Mouse (Mus musculus) hindbrain, embryonic 15.5 days (tissue): Measurements from ENCODE around the gene Bola1. TPM values are rescaled to one million over a fixed set of nuclear protein-coding genes. Genes with fewer than 3 reads are reported as not detected.
"Not testable (repeated sequence)": the region's sequence is repeated elsewhere in the genome, so short reads cannot be mapped to it uniquely, and the experiment has no call there.

Experiments
- ATAC-seq: fragments of 200-750 bp; cut with Nextera tagmentation; 2 replicates; pipeline ENCODE4 v1.8.0; 2017; ENCODE audit warnings: low read depth, moderate number of reproducible peaks, moderate TSS enrichment; ENCODE audit not compliant: low FRiP score
- H3K27ac ChIP-seq: fragments of 300-500 bp; sonication (generic); replicated peaks from 2 replicates; pipeline ENCODE4 v1.5.1; 2015; ENCODE audit warnings: mild to moderate bottlenecking, inconsistent platforms
- H3K27me3 ChIP-seq: fragments of 300-500 bp; sonication (generic); 2 replicates; pipeline ENCODE4 v1.6.1; 2015; ENCODE audit warnings: control low read depth, inconsistent platforms
- H3K36me3 ChIP-seq: fragments of 300-500 bp; sonication (generic); 2 replicates; pipeline ENCODE4 v1.6.1; 2015; ENCODE audit warnings: control low read depth, inconsistent platforms
- H3K4me1 ChIP-seq: fragments of 300-500 bp; sonication (generic); replicated peaks from 2 replicates; pipeline ENCODE4 v1.6.1; 2015; ENCODE audit warnings: control low read depth, inconsistent platforms
- H3K4me2 ChIP-seq: fragments of 300-500 bp; sonication (generic); 2 replicates; pipeline ENCODE4 v1.6.1; 2015; ENCODE audit warnings: moderate library complexity, mild to moderate bottlenecking, inconsistent platforms
- H3K4me3 ChIP-seq: fragments of 300-500 bp; sonication (generic); 2 replicates; pipeline ENCODE4 v1.5.1; 2015; ENCODE audit warnings: mild to moderate bottlenecking, inconsistent platforms
- H3K9ac ChIP-seq: fragments of 300-500 bp; sonication (generic); 2 replicates; pipeline ENCODE4 v1.6.1; 2015; ENCODE audit warnings: inconsistent platforms
- H3K9me3 ChIP-seq: fragments of 300-500 bp; sonication (generic); 2 replicates; pipeline ENCODE4 v1.6.1; 2016; ENCODE audit warnings: control low read depth, inconsistent platforms
- WGBS: fragments of 180-500 bp; shearing (Covaris S2); methylation state at CpG from one replicate; pipeline ENCODE4 v1.1.7; 2015; 5-methylcytosine and 5-hydroxymethylcytosine counted together
- polyA plus RNA-seq: library from polyadenylated mRNA; unstranded; fragments of >200 nt; fragmentation: Nextera tagmentation; extraction: Ambion mirVana; gene quantifications from 2 replicates; pipeline ENCODE4 v1.2.1, GENCODE M21; 2015

Gene Bola1
- polyA plus RNA-seq, 1 experiment from 2014 or later, result 56.3 TPM

- 93% methylated on average over 5 of the region's 5 CpGs for WGBS
- no peak overlapping the region for H3K4me2 ChIP-seq
- ATAC-seq, result no peak
- no peaks in the 10 kb centered on the region for H3K36me3 ChIP-seq
- no peaks in the 10 kb centered on the region for H3K9me3 ChIP-seq
- no peak overlapping the region for H3K9ac ChIP-seq
- no peaks in the 10 kb centered on the region for H3K27me3 ChIP-seq
- no peak overlapping the region for H3K27ac ChIP-seq
- peaks cover 25% of the 10 kb centered on the region for H3K4me1 ChIP-seq
- H3K4me3 ChIP-seq, result no peak overlapping the region
Measured at GRCm38 (mm10) chr3:96260220-96260619, 40.7 kb upstream of the Bola1 start.

DNA sequence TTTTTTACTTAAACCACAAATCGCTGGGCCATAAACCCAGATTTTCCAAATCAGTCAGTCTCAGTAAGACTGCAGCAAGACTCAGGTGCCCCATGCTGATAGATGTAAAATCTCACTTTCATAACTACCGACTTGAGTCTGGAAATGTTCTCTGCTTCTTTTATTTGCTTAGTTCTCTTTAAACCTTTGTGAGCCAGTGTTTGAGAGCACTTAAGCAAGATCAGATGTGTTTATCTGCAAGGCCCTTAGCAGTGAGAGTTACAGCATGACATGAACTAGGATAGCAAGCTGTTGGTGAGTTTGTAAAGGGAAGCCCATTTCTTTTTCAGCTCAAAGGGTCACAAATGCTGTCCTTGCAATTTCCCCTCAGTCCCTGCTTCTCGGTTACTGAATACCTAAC lies 37.7 kb upstream of the Bola1 start:
- no peak overlapping the region for H3K4me2 ChIP-seq
- 86% methylated on average over 3 of the region's 3 CpGs for WGBS

GRCm38 (mm10) chr3:96255926-96256593 lies 36.6 kb upstream of the Bola1 start:
- no peaks in the 10 kb centered on the region for H3K9me3 ChIP-seq
- no peak for ATAC-seq
- H3K4me1 ChIP-seq, result peaks cover 2% of the 10 kb centered on the region; the same call in 1 of the 2 replicates
- H3K4me3 ChIP-seq, result no peak overlapping the region
- no peak overlapping the region for H3K4me2 ChIP-seq
- no peaks in the 10 kb centered on the region for H3K27me3 ChIP-seq
- no peaks in the 10 kb centered on the region for H3K36me3 ChIP-seq
- H3K27ac ChIP-seq, result no peak overlapping the region
- 87% methylated on average over 5 of the region's 5 CpGs for WGBS
- no peak overlapping the region for H3K9ac ChIP-seq

More for the DNA sequence above, 37.7 kb upstream of the Bola1 start:
- Histone ChIP-seq H3K9me3 (no peaks in the 10 kb centered on the region), H3K27ac (no peak overlapping the region), H3K4me3 (no peak overlapping the region), H3K9ac (no peak overlapping the region), H3K27me3 (no peaks in the 10 kb centered on the region), H3K4me1 (peaks cover 12% of the 10 kb centered on the region), H3K36me3 (no peaks in the 10 kb centered on the region)
- no peak for ATAC-seq

GRCm38 (mm10) chr3:96254683-96255355 lies 35.3 kb upstream of the Bola1 start:
- H3K4me2 ChIP-seq, result no peak overlapping the region
- WGBS, result 51% methylated on average over 10 of the region's 10 CpGs

GRCm38 (mm10) chr3:96251787-96252186 lies 32.3 kb upstream of the Bola1 start:
- no peak for ATAC-seq
- Histone ChIP-seq H3K27ac (no peak overlapping the region), H3K4me2 (no peak overlapping the region), H3K27me3 (no peaks in the 10 kb centered on the region), H3K9me3 (no peaks in the 10 kb centered on the region), H3K9ac (no peak overlapping the region), H3K4me3 (no peak overlapping the region), H3K4me1 (peaks cover 8% of the 10 kb centered on the region), H3K36me3 (no peaks in the 10 kb centered on the region)
- 91% methylated on average over 3 of the region's 3 CpGs for WGBS

More at GRCm38 (mm10) chr3:96254683-96255355, 35.3 kb upstream of the Bola1 start:
- Histone ChIP-seq H3K4me3 (no peak overlapping the region), H3K9ac (no peak overlapping the region), H3K27me3 (no peaks in the 10 kb centered on the region), H3K27ac (no peak overlapping the region), H3K36me3 (no peaks in the 10 kb centered on the region), H3K9me3 (no peaks in the 10 kb centered on the region), H3K4me1 (no peaks in the 10 kb centered on the region)
- ATAC-seq, result peak; percentile 30; the same call in 1 of the 2 replicates

GRCm38 (mm10) chr3:96250890-96251289 lies 31.4 kb upstream of the Bola1 start:
- Histone ChIP-seq H3K36me3 (no peaks in the 10 kb centered on the region), H3K4me2 (no peak overlapping the region), H3K27me3 (no peaks in the 10 kb centered on the region), H3K4me3 (no peak overlapping the region), H3K9me3 (no peaks in the 10 kb centered on the region), H3K4me1 (peaks cover 8% of the 10 kb centered on the region), H3K9ac (no peak overlapping the region), H3K27ac (no peak overlapping the region)
- WGBS, result 82% methylated on average over 3 of the region's 3 CpGs
- no peak for ATAC-seq

DNA sequence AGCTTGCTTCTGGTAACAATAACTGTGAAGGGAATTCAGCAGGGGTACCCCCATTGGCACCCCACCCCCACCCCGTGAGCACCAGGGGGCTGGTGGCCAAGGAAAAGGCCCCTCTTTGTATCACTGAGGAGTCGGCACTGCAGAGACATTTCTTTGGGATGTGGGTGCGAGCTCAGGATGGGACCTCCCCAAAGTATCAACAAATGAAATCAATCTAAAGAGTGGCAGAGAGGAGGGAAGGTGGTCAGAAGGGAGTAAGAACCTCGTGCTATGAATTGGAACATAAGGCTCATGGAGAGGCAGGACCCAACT lies 29.5 kb upstream of the Bola1 start:
- H3K27me3 ChIP-seq, result no peaks in the 10 kb centered on the region

GRCm38 (mm10) chr3:96248141-96249033 lies 28.9 kb upstream of the Bola1 start:
- WGBS, result 55% methylated on average over 6 of the region's 6 CpGs
- Histone ChIP-seq H3K27ac (no peak overlapping the region), H3K36me3 (no peaks in the 10 kb centered on the region), H3K9me3 (no peaks in the 10 kb centered on the region), H3K9ac (no peak overlapping the region), H3K27me3 (no peaks in the 10 kb centered on the region), H3K4me2 (peak overlapping the region; percentile 49), H3K4me3 (no peak overlapping the region), H3K4me1 (peaks cover 18% of the 10 kb centered on the region)
- no peak for ATAC-seq

More for the DNA sequence above, 29.5 kb upstream of the Bola1 start:
- Histone ChIP-seq H3K36me3 (no peaks in the 10 kb centered on the region), H3K9me3 (no peaks in the 10 kb centered on the region), H3K27ac (no peak overlapping the region), H3K4me1 (peaks cover 18% of the 10 kb centered on the region), H3K9ac (no peak overlapping the region), H3K4me2 (no peak overlapping the region), H3K4me3 (no peak overlapping the region)
- ATAC-seq, result no peak
- 57% methylated on average over 4 of the region's 4 CpGs for WGBS

DNA sequence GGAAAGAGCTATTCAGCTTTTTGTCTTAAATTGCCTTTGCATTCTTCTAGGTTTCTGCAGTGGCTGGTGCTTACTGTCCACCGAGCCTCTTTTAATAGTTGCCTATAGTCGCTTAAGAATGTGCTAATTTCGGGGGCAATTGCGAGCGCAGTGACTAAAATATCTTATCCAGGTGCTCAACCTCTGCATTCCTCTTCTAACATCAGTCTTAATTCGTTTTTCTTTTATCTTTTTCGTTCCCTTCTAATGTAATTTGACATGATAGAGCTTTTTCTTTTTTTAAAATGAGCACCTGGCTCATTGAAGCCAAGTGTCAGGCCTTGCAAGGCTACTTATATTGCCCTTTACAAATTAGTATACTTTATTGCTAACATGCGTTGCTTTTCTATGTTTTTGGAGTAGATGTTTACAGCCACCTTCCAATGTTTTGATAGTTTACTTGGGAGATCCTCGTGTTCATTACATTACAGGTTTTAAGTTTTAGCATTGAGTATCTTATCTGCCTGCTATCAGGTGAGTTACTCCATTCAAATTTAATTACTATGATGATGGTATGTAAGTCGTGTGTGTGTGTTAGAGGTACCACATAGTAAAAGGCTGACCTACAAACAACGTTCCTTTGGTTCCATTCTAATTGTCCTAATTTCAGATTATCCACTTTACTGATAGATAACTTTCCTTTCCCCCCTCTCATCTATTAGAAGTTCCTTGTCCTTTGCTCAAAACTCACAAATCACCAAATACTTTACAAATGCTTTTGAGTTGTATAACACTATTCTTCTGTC lies 28.0 kb upstream of the Bola1 start:
- no peak overlapping the region for H3K27ac ChIP-seq
- peak overlapping the region; percentile 49 for H3K4me2 ChIP-seq
- H3K9me3 ChIP-seq, result no peaks in the 10 kb centered on the region
- H3K4me1 ChIP-seq, result peaks cover 18% of the 10 kb centered on the region
- ATAC-seq, result no peak
- peak overlapping the region; percentile 33; the same call in 1 of the 2 replicates for H3K9ac ChIP-seq
- peak overlapping the region; percentile 29 for H3K4me3 ChIP-seq
- WGBS, result 6% methylated on average over 11 of the region's 11 CpGs
- H3K36me3 ChIP-seq, result no peaks in the 10 kb centered on the region
- no peaks in the 10 kb centered on the region for H3K27me3 ChIP-seq

- not testable (repeated sequence) for H3K9me3 ChIP-seq, H3K36me3 ChIP-seq, H3K27me3 ChIP-seq
- Histone ChIP-seq H3K4me2 (peak within 1 kb of the TSS; percentile 49), H3K27ac (peak within 1 kb of the TSS; percentile 70; the same call in 1 of the 2 replicates), H3K4me3 (peak within 1 kb of the TSS; percentile 34), H3K9ac (peak within 1 kb of the TSS; percentile 33; the same call in 1 of the 2 replicates), H3K4me1 (peaks cover 18% of the 10 kb centered on the region)
- WGBS, result 0% methylated on average over 1 of the region's 47 CpGs
- peak; percentile 91 for ATAC-seq
Measured at GRCm38 (mm10) chr3:96246427-96246856, 26.9 kb upstream of the Bola1 start, which contains the start of gene Hist2h3c1. Hist2h3c1 (plus strand) TSS chr3:96246685.

DNA sequence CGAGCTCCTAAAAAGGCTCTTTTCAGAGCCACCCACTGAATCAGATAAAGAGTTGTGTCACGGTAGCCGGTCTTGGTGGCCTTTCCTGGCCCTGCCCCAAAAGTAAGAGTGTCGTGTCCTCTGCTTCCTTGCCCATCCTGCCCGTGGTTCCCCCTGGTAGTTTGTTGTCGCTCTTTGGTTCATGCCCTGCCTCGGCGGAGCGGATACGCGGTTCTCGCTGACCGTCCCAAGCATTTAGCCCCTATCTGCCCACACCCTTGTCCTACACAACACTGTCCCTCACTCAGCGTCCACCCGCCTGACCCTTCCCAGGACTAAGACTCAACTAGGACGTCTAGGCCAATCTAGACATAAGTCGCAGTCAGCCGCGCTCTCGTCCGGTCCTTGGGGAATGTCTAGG lies 26.5 kb upstream of the Bola1 start:
- Histone ChIP-seq H3K4me3 (peak overlapping the region; percentile 34), H3K4me1 (peaks cover 20% of the 10 kb centered on the region), H3K4me2 (peak overlapping the region; percentile 48), H3K27ac (peak overlapping the region; percentile 70; the same call in 1 of the 2 replicates)
- not testable (repeated sequence) for H3K9me3 ChIP-seq, ATAC-seq, H3K27me3 ChIP-seq, H3K36me3 ChIP-seq, H3K9ac ChIP-seq
- WGBS, result 0% methylated on average over 9 of the region's 21 CpGs
